Mouse (Mus musculus) bone marrow macrophage, adult 2 months (primary cell): ENCODE measurements around the gene Acer1.

Experiments
- CTCF ChIP-seq: IDR thresholded peaks from 2 replicates; pipeline ENCODE4 v1.5.1; 2012; ENCODE audit warnings: low read depth, mild to moderate bottlenecking, low read length, moderate library complexity
- POLR2A ChIP-seq: IDR thresholded peaks from 2 replicates; pipeline ENCODE4 v1.6.1; 2012; ENCODE audit warnings: mild to moderate bottlenecking, low read depth, low read length, borderline replicate concordance

- TF ChIP-seq CTCF, result no peak
- TF ChIP-seq POLR2A, result no peak
These were observed 48.5 kb downstream of the Acer1 start for GRCm38 (mm10) chr17:56933395-56933794.
